ENCODE assay signal across 25 mouse cellular contexts in the genomic region with DNA sequence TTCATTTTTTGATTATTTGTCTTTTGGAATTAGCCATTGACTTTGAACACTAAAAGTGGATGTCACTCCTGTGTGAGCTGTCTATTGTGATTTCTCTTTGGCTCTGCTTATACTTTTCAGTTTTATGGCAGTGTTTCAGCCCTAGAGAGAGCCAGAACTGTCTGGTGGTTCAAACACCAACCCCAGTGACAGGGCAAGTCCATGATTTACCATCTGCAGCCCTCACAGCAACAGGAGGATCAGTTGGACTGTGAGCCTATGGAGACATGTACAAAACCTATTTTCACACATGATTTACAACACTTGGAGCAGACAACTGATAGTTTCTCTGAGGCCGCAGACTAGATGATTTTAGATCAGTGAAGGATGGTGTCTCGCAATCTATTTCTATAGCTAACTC.
DNase-seq lines count a peak whose midpoint lies in the region; ATAC-seq and TF ChIP-seq lines count a peak whose summit lies in the region.
"Had no signal": no experiment of that assay in that cellular context is flagged by ENCODE, and none has a peak within 500 bp of the region (broad histone marks: within the 10 kb centered on the region; RNA-seq: fewer than 3 reads in every experiment).

No protein-coding gene starts in this region.

- no peaks in the 10 kb centered on the region for H3K9me3 ChIP-seq in forebrain, embryonic 14.5 days (replicated peaks; ENCODE audit: control insufficient read depth, low read length)
- H3K9me3 ChIP-seq in forebrain, embryonic 12.5 days: no peaks in the 10 kb centered on the region
- no peaks in the 10 kb centered on the region for H3K9me3 ChIP-seq in forebrain, postnatal 0 days (ENCODE audit: low read length)
- no peaks in the 10 kb centered on the region for H3K9me3 ChIP-seq in forebrain, embryonic 10.5 days
- no peaks in the 10 kb centered on the region for H3K9me3 ChIP-seq in midbrain, postnatal 0 days (ENCODE audit: low read length)
- no peaks in the 10 kb centered on the region for H3K9me3 ChIP-seq in midbrain, embryonic 11.5 days (ENCODE audit: control insufficient read depth, low read length)
- H3K9me3 ChIP-seq: embryonic facial prominence, embryonic 10.5 days; embryonic facial prominence, embryonic 13.5 days; hindbrain, embryonic 12.5 days; hindbrain, embryonic 15.5 days had no signal

- peak; percentile 29 for DNase-seq in forebrain, embryonic 14.5 days (ENCODE audit: low spot score)
- peak; percentile 37 for DNase-seq in forebrain, postnatal 0 days
- no peak for DNase-seq in forebrain, embryonic 10.5 days (ENCODE audit: extremely low spot score, low spot score)
- DNase-seq in midbrain, postnatal 0 days (ENCODE audit: low spot score): peak; percentile 1
- no peak for DNase-seq in midbrain, embryonic 11.5 days (ENCODE audit: low spot score, missing footprints)
- DNase-seq in adrenal gland, adult (ENCODE audit: inconsistent age in 2 of 2, low spot score in 1 of 2): no peak
- DNase-seq: adrenal gland, adult 8-10 months; adrenal gland, postnatal 25 days; cerebellum, adult 11 months; cerebellum, adult 9-10 months; cerebellum, postnatal 36 days; embryo, embryonic 11 days; gastrocnemius, adult 2 months; gastrocnemius, postnatal 14 days; heart, adult 11 months; kidney, adult 2 months had no signal

- H3K4me3 ChIP-seq in forebrain, embryonic 14.5 days (ENCODE audit: low read depth, low read length): no peak overlapping the region
- H3K4me3 ChIP-seq in forebrain, embryonic 12.5 days (replicated peaks): no peak overlapping the region
- H3K4me3 ChIP-seq in forebrain, postnatal 0 days (ENCODE audit: low read depth, low read length): no peak overlapping the region
- H3K4me3 ChIP-seq in forebrain, embryonic 10.5 days: no peak overlapping the region
- H3K4me3 ChIP-seq in midbrain, postnatal 0 days (ENCODE audit: low read depth, low read length): no peak overlapping the region
- no peak overlapping the region for H3K4me3 ChIP-seq in midbrain, embryonic 11.5 days (ENCODE audit: low read depth, low read length)
- H3K4me3 ChIP-seq: embryonic facial prominence, embryonic 10.5 days; embryonic facial prominence, embryonic 13.5 days; erythroblast, embryonic 14.5 days; gastrocnemius, adult 2 months; hindbrain, embryonic 12.5 days; hindbrain, embryonic 15.5 days had no signal

- H3K27me3 ChIP-seq in forebrain, embryonic 14.5 days (replicated peaks; ENCODE audit: control insufficient read depth, insufficient read depth, low read length): no peaks in the 10 kb centered on the region
- no peaks in the 10 kb centered on the region for H3K27me3 ChIP-seq in forebrain, embryonic 12.5 days
- no peaks in the 10 kb centered on the region for H3K27me3 ChIP-seq in forebrain, postnatal 0 days (ENCODE audit: insufficient read depth, low read length)
- no peaks in the 10 kb centered on the region for H3K27me3 ChIP-seq in forebrain, embryonic 10.5 days (ENCODE audit: poor library complexity, severe bottlenecking)
- no peaks in the 10 kb centered on the region for H3K27me3 ChIP-seq in midbrain, postnatal 0 days (ENCODE audit: insufficient read depth, low read length)
- H3K27me3 ChIP-seq in midbrain, embryonic 11.5 days (ENCODE audit: control insufficient read depth, insufficient read depth, low read length): no peaks in the 10 kb centered on the region
- H3K27me3 ChIP-seq: embryonic facial prominence, embryonic 13.5 days; hindbrain, embryonic 12.5 days; hindbrain, embryonic 15.5 days had no signal

- H3K9ac ChIP-seq in forebrain, embryonic 14.5 days (ENCODE audit: low read length): no peak overlapping the region
- no peak overlapping the region for H3K9ac ChIP-seq in forebrain, embryonic 12.5 days
- H3K9ac ChIP-seq in forebrain, postnatal 0 days: no peak overlapping the region
- no peak overlapping the region for H3K9ac ChIP-seq in midbrain, postnatal 0 days (replicated peaks; ENCODE audit: low read length, poor library complexity, severe bottlenecking)
- H3K9ac ChIP-seq in midbrain, embryonic 11.5 days (ENCODE audit: low read length): no peak overlapping the region
- H3K9ac ChIP-seq: embryonic facial prominence, embryonic 13.5 days; hindbrain, embryonic 12.5 days; hindbrain, embryonic 15.5 days had no signal

- H3K36me3 ChIP-seq in forebrain, embryonic 14.5 days (ENCODE audit: control insufficient read depth, insufficient read depth, low read length): no peaks in the 10 kb centered on the region
- H3K36me3 ChIP-seq in forebrain, embryonic 12.5 days (replicated peaks): no peaks in the 10 kb centered on the region
- H3K36me3 ChIP-seq in forebrain, postnatal 0 days (ENCODE audit: insufficient read depth): no peaks in the 10 kb centered on the region
- H3K36me3 ChIP-seq in forebrain, embryonic 10.5 days (replicated peaks): no peaks in the 10 kb centered on the region
- no peaks in the 10 kb centered on the region for H3K36me3 ChIP-seq in midbrain, postnatal 0 days (ENCODE audit: insufficient read depth, low read length)
- H3K36me3 ChIP-seq in midbrain, embryonic 11.5 days (ENCODE audit: control insufficient read depth, insufficient read depth, low read length): no peaks in the 10 kb centered on the region
- H3K36me3 ChIP-seq: embryonic facial prominence, embryonic 10.5 days; embryonic facial prominence, embryonic 13.5 days; hindbrain, embryonic 12.5 days; hindbrain, embryonic 15.5 days had no signal

- H3K4me1 ChIP-seq in forebrain, embryonic 14.5 days (ENCODE audit: control insufficient read depth, insufficient read depth, low read length): no peaks in the 10 kb centered on the region
- H3K4me1 ChIP-seq in forebrain, embryonic 12.5 days: no peaks in the 10 kb centered on the region
- no peaks in the 10 kb centered on the region for H3K4me1 ChIP-seq in forebrain, postnatal 0 days (ENCODE audit: insufficient read depth)
- no peaks in the 10 kb centered on the region for H3K4me1 ChIP-seq in forebrain, embryonic 10.5 days
- no peaks in the 10 kb centered on the region for H3K4me1 ChIP-seq in midbrain, postnatal 0 days (ENCODE audit: insufficient read depth, low read length)
- H3K4me1 ChIP-seq in midbrain, embryonic 11.5 days (ENCODE audit: control insufficient read depth, insufficient read depth, low read length): no peaks in the 10 kb centered on the region
- H3K4me1 ChIP-seq: embryonic facial prominence, embryonic 10.5 days; embryonic facial prominence, embryonic 13.5 days; hindbrain, embryonic 12.5 days; hindbrain, embryonic 15.5 days had no signal

- ATAC-seq in forebrain, embryonic 14.5 days: no peak
- no peak for ATAC-seq in forebrain, embryonic 12.5 days (ENCODE audit: low FRiP score)
- ATAC-seq in forebrain, postnatal 0 days: peak; percentile 94
- no peak for ATAC-seq in midbrain, postnatal 0 days (ENCODE audit: low FRiP score)
- no peak for ATAC-seq in midbrain, embryonic 11.5 days (ENCODE audit: low FRiP score)
- ATAC-seq: CD4-positive, CD25-positive, alpha-beta regulatory T cell, adult 4 months; intestine, postnatal 0 days had no signal

- 86% methylated on average over 2 of the region's 2 CpGs for WGBS in forebrain, embryonic 14.5 days
- WGBS in forebrain, embryonic 12.5 days: 96% methylated on average over 2 of the region's 2 CpGs
- 74% methylated on average over 2 of the region's 2 CpGs for WGBS in forebrain, postnatal 0 days
- WGBS in forebrain, embryonic 10.5 days: 94% methylated on average over 2 of the region's 2 CpGs
- 86% methylated on average over 2 of the region's 2 CpGs for WGBS in midbrain, postnatal 0 days
- WGBS in midbrain, embryonic 11.5 days: 96% methylated on average over 2 of the region's 2 CpGs

- no peak for TF ChIP-seq CTCF in forebrain, postnatal 0 days (IDR thresholded peaks at IDR 0.05; ENCODE audit: low read depth)
- TF ChIP-seq CTCF in midbrain, postnatal 0 days (IDR thresholded peaks at IDR 0.05): no peak

- H3K27ac ChIP-seq in forebrain, embryonic 14.5 days (ENCODE audit: low read depth, low read length): no peak overlapping the region
- H3K27ac ChIP-seq in forebrain, embryonic 12.5 days: no peak overlapping the region
- no peak overlapping the region for H3K27ac ChIP-seq in forebrain, postnatal 0 days (ENCODE audit: low read depth, low read length)
- H3K27ac ChIP-seq in forebrain, embryonic 10.5 days: no peak overlapping the region
- no peak overlapping the region for H3K27ac ChIP-seq in midbrain, postnatal 0 days (ENCODE audit: low read depth, low read length)
- no peak overlapping the region for H3K27ac ChIP-seq in midbrain, embryonic 11.5 days (ENCODE audit: low read depth, low read length)
- H3K27ac ChIP-seq: embryonic facial prominence, embryonic 10.5 days; embryonic facial prominence, embryonic 13.5 days; gastrocnemius, adult 2 months; hindbrain, embryonic 12.5 days; hindbrain, embryonic 15.5 days had no signal

- H3K4me2 ChIP-seq in forebrain, embryonic 14.5 days (ENCODE audit: low read length): no peak overlapping the region
- H3K4me2 ChIP-seq in forebrain, embryonic 12.5 days: no peak overlapping the region
- H3K4me2 ChIP-seq in forebrain, postnatal 0 days (ENCODE audit: low read depth): no peak overlapping the region
- H3K4me2 ChIP-seq in midbrain, postnatal 0 days (ENCODE audit: low read depth, low read length, poor library complexity, severe bottlenecking): no peak overlapping the region
- no peak overlapping the region for H3K4me2 ChIP-seq in midbrain, embryonic 11.5 days
- H3K4me2 ChIP-seq: embryonic facial prominence, embryonic 13.5 days; heart, embryonic 11.5 days; hindbrain, embryonic 12.5 days; hindbrain, embryonic 15.5 days had no signal

Comparison
In these comparisons a context has a peak if more than half of its experiments do, and no peak if none do; other contexts are left out.
1. DNase-seq: peak in forebrain, embryonic 14.5 days (single experiment), forebrain, postnatal 0 days (single experiment) and midbrain, postnatal 0 days (single experiment); none in forebrain, embryonic 10.5 days (single experiment), midbrain, embryonic 11.5 days (single experiment) and adrenal gland, adult (0 of 2).